Mouse (Mus musculus) skeletal muscle tissue, adult 2 months (tissue): ENCODE data around the gene Lrfn3.

ENCODE experiments used
- DNase-seq: peaks from one replicate; pipeline ENCODE4 v3.0.0-alpha.2; 2012; ENCODE audit warnings: low read depth, low spot score

Gene Lrfn3

GRCm38 (mm10) chr7:30362652-30363343 lies at the start of gene Lrfn3:
Lrfn3 (minus strand) TSS chr7:30362772.
- peak; percentile 22 for DNase-seq

GRCm38 (mm10) chr7:30411023-30411422 lies 48.5 kb upstream of the Lrfn3 start:
- no peak for DNase-seq

GRCm38 (mm10) chr7:30409789-30410188 lies 47.2 kb upstream of the Lrfn3 start:
- DNase-seq, result no peak

GRCm38 (mm10) chr7:30408639-30409038 lies 46.1 kb upstream of the Lrfn3 start:
- no peak for DNase-seq

- DNase-seq, result no peak
These were observed 39.8 kb upstream of the Lrfn3 start for GRCm38 (mm10) chr7:30402343-30402742.

- no peak for DNase-seq
These were observed 37.1 kb upstream of the Lrfn3 start for GRCm38 (mm10) chr7:30399671-30400070.

- no peak for DNase-seq
These were observed 32.3 kb upstream of the Lrfn3 start for GRCm38 (mm10) chr7:30394871-30395270.

- DNase-seq, result peak; percentile 55
These were observed 31.8 kb upstream of the Lrfn3 start for GRCm38 (mm10) chr7:30394379-30394778.

GRCm38 (mm10) chr7:30393631-30394030 lies 31.1 kb upstream of the Lrfn3 start:
- DNase-seq, result no peak

GRCm38 (mm10) chr7:30392746-30393520 lies 30.4 kb upstream of the Lrfn3 start:
- DNase-seq, result no peak

- no peak for DNase-seq
These were observed 21.5 kb upstream of the Lrfn3 start for GRCm38 (mm10) chr7:30384106-30384505.

- no peak for DNase-seq
These were observed 17.5 kb upstream of the Lrfn3 start for GRCm38 (mm10) chr7:30380061-30380460.

- peak; percentile 92 for DNase-seq
These were observed 11.0 kb upstream of the Lrfn3 start for GRCm38 (mm10) chr7:30373501-30373962.

- no peak for DNase-seq
These were observed 4.9 kb upstream of the Lrfn3 start for GRCm38 (mm10) chr7:30367466-30367865.

GRCm38 (mm10) chr7:30363344-30363738 lies 769 bp upstream of the Lrfn3 start:
- no peak for DNase-seq

GRCm38 (mm10) chr7:30360028-30360427 lies 2.5 kb downstream of the Lrfn3 start:
- no peak for DNase-seq

- DNase-seq, result no peak
These were observed 3.2 kb downstream of the Lrfn3 start for GRCm38 (mm10) chr7:30359276-30359865.

- DNase-seq, result no peak
These were observed 4.0 kb downstream of the Lrfn3 start for GRCm38 (mm10) chr7:30358378-30359186.

- DNase-seq, result no peak
These were observed 8.5 kb downstream of the Lrfn3 start for GRCm38 (mm10) chr7:30354059-30354458.

GRCm38 (mm10) chr7:30353279-30353822 lies 9.2 kb downstream of the Lrfn3 start:
- peak; percentile 52 for DNase-seq

GRCm38 (mm10) chr7:30347828-30348227 lies 14.7 kb downstream of the Lrfn3 start:
- peak; percentile 15 for DNase-seq
